Mouse (Mus musculus) heart, embryonic 15.5 days (tissue): ENCODE results near the gene Adora2a. TPM values are rescaled to one million over a fixed set of nuclear protein-coding genes. Genes with fewer than 3 reads are reported as not detected.

Experiments
- polyA plus RNA-seq: library from polyadenylated mRNA; unstranded; fragments of >200 nt; fragmentation: Nextera tagmentation; extraction: Ambion mirVana; gene quantifications from 2 replicates; pipeline ENCODE4 v1.2.1, GENCODE M21; 2015

Gene Adora2a
- polyA plus RNA-seq, 1 experiment from 2014 or later: 5.7 TPM

Other genes with a start within 250 kb of the Adora2a start
- 19.4 and 24.3 TPM in 2 replicates for gene Specc1l, start 104.8 kb upstream of the Adora2a start, polyA plus RNA-seq
- gene Upb1, start 84.2 kb downstream of the Adora2a start, polyA plus RNA-seq: 0.62 and 0.75 TPM in 2 replicates
- gene Snrpd3, start 200.7 kb downstream of the Adora2a start, polyA plus RNA-seq: 84.9 and 92.3 TPM in 2 replicates
- gene Gucd1, start 201.1 kb downstream of the Adora2a start, polyA plus RNA-seq: 22.8 and 25.6 TPM in 2 replicates
- 1.7 and 2.2 TPM in 2 replicates for gene Lrrc75b, start 243.5 kb downstream of the Adora2a start, polyA plus RNA-seq
- 0.48 and 0.86 TPM in 2 replicates for gene Ggt1, start 244.7 kb downstream of the Adora2a start, polyA plus RNA-seq